Mouse (Mus musculus) brown adipose tissue, adult 24 weeks (tissue): ENCODE data around the gene Creb1. TPM values are rescaled to one million over a fixed set of nuclear protein-coding genes. Genes with fewer than 3 reads are reported as not detected.
"Not testable (repeated sequence)": the region's sequence is repeated elsewhere in the genome, so short reads cannot be mapped to it uniquely, and the experiment has no call there.

Source experiments
- H3K27ac ChIP-seq: fragments of 200-500 bp; replicated peaks from 2 replicates; pipeline ENCODE4 v1.5.1; 2012; ENCODE audit warnings: low read depth, mild to moderate bottlenecking, low read length
- H3K4me1 ChIP-seq: fragments of 200-500 bp; 2 replicates; pipeline ENCODE4 v1.6.1; 2012; ENCODE audit warnings: low read length, mixed read lengths; ENCODE audit not compliant: control insufficient read depth, insufficient read depth, insufficient read length
- H3K4me3 ChIP-seq: fragments of 200-500 bp; 2 replicates; pipeline ENCODE4 v1.5.1; 2012; ENCODE audit warnings: low read depth, mild to moderate bottlenecking, low read length, moderate library complexity; ENCODE audit not compliant: insufficient read depth
- polyA plus RNA-seq: library from polyadenylated mRNA; stranded (reverse); fragments of >200 nt; gene quantifications from 2 replicates; pipeline ENCODE4 v1.2.4, GENCODE M21; 2012; ENCODE audit not compliant: missing spikeins, insufficient read depth, insufficient read length

The Creb1 gene
- polyA plus RNA-seq, 1 experiment = 9.8 TPM

GRCm38 (mm10) chr1:64621116-64621515 lies 88.7 kb downstream of the Creb1 start:
- Histone ChIP-seq H3K4me1 (peaks cover 1% of the 10 kb centered on the region), H3K4me3 (no peak overlapping the region), H3K27ac (no peak overlapping the region)

- Histone ChIP-seq H3K4me1 (no peaks in the 10 kb centered on the region), H3K4me3 (no peak overlapping the region), H3K27ac (no peak overlapping the region)
Observed at GRCm38 (mm10) chr1:64623558-64624435, 91.4 kb downstream of the Creb1 start.

- Histone ChIP-seq H3K27ac (no peak overlapping the region), H3K4me1 (no peaks in the 10 kb centered on the region), H3K4me3 (no peak overlapping the region)
Observed at GRCm38 (mm10) chr1:64625214-64625613, 92.8 kb downstream of the Creb1 start.

GRCm38 (mm10) chr1:64631526-64631925 lies 99.1 kb downstream of the Creb1 start:
- Histone ChIP-seq H3K4me3 (no peak overlapping the region), H3K27ac (no peak overlapping the region), H3K4me1 (no peaks in the 10 kb centered on the region)

- Histone ChIP-seq H3K4me1 (no peaks in the 10 kb centered on the region), H3K4me3 (no peak overlapping the region), H3K27ac (no peak overlapping the region)
Observed at GRCm38 (mm10) chr1:64633237-64633636, 100.8 kb downstream of the Creb1 start.

- Histone ChIP-seq H3K27ac (no peak overlapping the region), H3K4me3 (no peak overlapping the region), H3K4me1 (no peaks in the 10 kb centered on the region)
Observed at GRCm38 (mm10) chr1:64635624-64636023, 103.2 kb downstream of the Creb1 start.

GRCm38 (mm10) chr1:64639279-64639678 lies 106.8 kb downstream of the Creb1 start:
- Histone ChIP-seq H3K4me1 (no peaks in the 10 kb centered on the region), H3K27ac (no peak overlapping the region), H3K4me3 (no peak overlapping the region)

GRCm38 (mm10) chr1:64641069-64641468 lies 108.6 kb downstream of the Creb1 start:
- Histone ChIP-seq H3K27ac (no peak overlapping the region), H3K4me1 (no peaks in the 10 kb centered on the region), H3K4me3 (no peak overlapping the region)

GRCm38 (mm10) chr1:64642541-64642940 lies 110.1 kb downstream of the Creb1 start:
- H3K4me3 ChIP-seq, H3K4me1 ChIP-seq, H3K27ac ChIP-seq: not testable (repeated sequence)

GRCm38 (mm10) chr1:64644513-64644912 lies 112.1 kb downstream of the Creb1 start:
- Histone ChIP-seq H3K4me3 (no peak overlapping the region), H3K4me1 (no peaks in the 10 kb centered on the region), H3K27ac (no peak overlapping the region)

- no peak overlapping the region for H3K27ac ChIP-seq
- no peak overlapping the region for H3K4me3 ChIP-seq
- H3K4me1 ChIP-seq = no peaks in the 10 kb centered on the region
Observed at GRCm38 (mm10) chr1:64649362-64650124, 117.1 kb downstream of the Creb1 start.

GRCm38 (mm10) chr1:64653701-64654100 lies 121.3 kb downstream of the Creb1 start:
- H3K4me3 ChIP-seq = no peak overlapping the region
- H3K27ac ChIP-seq = no peak overlapping the region
- no peaks in the 10 kb centered on the region for H3K4me1 ChIP-seq

Other genes with a start within 250 kb of the Creb1 start
- gene Mettl21a, start 84.6 kb downstream of the Creb1 start, polyA plus RNA-seq = 4.2 and 4.5 TPM in 2 replicates
- gene Ccnyl1, start 157.8 kb downstream of the Creb1 start, polyA plus RNA-seq = 10.1 and 10.9 TPM in 2 replicates
- gene Fzd5, start 205.1 kb downstream of the Creb1 start, polyA plus RNA-seq = 0.75 and 0.92 TPM in 2 replicates